Mouse (Mus musculus) gastrocnemius, adult 2 months (tissue): ENCODE measurements around the gene Clec10a. TPM values are rescaled to one million over a fixed set of nuclear protein-coding genes. Genes with fewer than 3 reads are reported as not detected.

ENCODE experiments used
- DNase-seq: peaks from one replicate; pipeline ENCODE4 v3.0.0; 2022
- H3K27ac ChIP-seq: fragments of 200-600 bp; 2 replicates; pipeline ENCODE4 v1.8.1; 2022; ENCODE audit warnings: mild to moderate bottlenecking
- H3K4me3 ChIP-seq: fragments of 200-600 bp; 2 replicates; pipeline ENCODE4 v1.8.1; 2022; ENCODE audit warnings: mild to moderate bottlenecking, moderate library complexity
- CTCF ChIP-seq: fragments of 200-600 bp; IDR thresholded peaks from 2 replicates; pipeline ENCODE4 v1.8.1; 2022; ENCODE audit warnings: antibody characterized with exemption, mild to moderate bottlenecking, moderate library complexity
- intact Hi-C: fragments of 180-260 bp; cut with DNase I; formaldehyde crosslinking; loops from one replicate; pipeline ENCODE4 v1.15.1; 2025
- total RNA-seq, 2 experiments: library from RNA; stranded (reverse); gene quantifications; 2 replicates each; pipeline ENCODE4 v1.2.3; 2021

Gene Clec10a
- total RNA-seq, 2 experiments from 2014 or later = 2.1 to 2.7 TPM

GRCm38 (mm10) chr11:70170291-70170690 lies 14.3 kb downstream of the Clec10a start:
- intact Hi-C loops = no loop called here
- no peak overlapping the region for H3K27ac ChIP-seq
- no peak for TF ChIP-seq CTCF
- DNase-seq = no peak
- no peak overlapping the region for H3K4me3 ChIP-seq

- intact Hi-C loops = no loop called here
- no peak for DNase-seq
These were observed 15.2 kb downstream of the Clec10a start for GRCm38 (mm10) chr11:70171181-70171580.

GRCm38 (mm10) chr11:70171847-70172246 lies 15.8 kb downstream of the Clec10a start:
- peak; percentile 55 for TF ChIP-seq CTCF
- intact Hi-C loops = no loop called here
- H3K27ac ChIP-seq = no peak overlapping the region
- H3K4me3 ChIP-seq = no peak overlapping the region
- no peak for DNase-seq

More at GRCm38 (mm10) chr11:70171181-70171580, 15.2 kb downstream of the Clec10a start:
- Histone ChIP-seq H3K4me3 (no peak overlapping the region), H3K27ac (no peak overlapping the region)
- TF ChIP-seq CTCF = no peak

- Histone ChIP-seq H3K4me3 (no peak overlapping the region), H3K27ac (no peak overlapping the region)
- peak; percentile 11; the same call in 1 of the 2 replicates for TF ChIP-seq CTCF
- intact Hi-C loops = no loop called here
- no peak for DNase-seq
These were observed 16.3 kb downstream of the Clec10a start for GRCm38 (mm10) chr11:70172298-70172697.

GRCm38 (mm10) chr11:70174491-70174890 lies 18.5 kb downstream of the Clec10a start:
- intact Hi-C loops = no loop called here
- DNase-seq = no peak
- H3K27ac ChIP-seq = no peak overlapping the region
- no peak for TF ChIP-seq CTCF
- no peak overlapping the region for H3K4me3 ChIP-seq

- no peak overlapping the region for H3K27ac ChIP-seq
- H3K4me3 ChIP-seq = no peak overlapping the region
- intact Hi-C loops = no loop called here
- peak; percentile 35 for TF ChIP-seq CTCF
- DNase-seq = no peak
These were observed 21.6 kb downstream of the Clec10a start for GRCm38 (mm10) chr11:70177647-70178046.

- Histone ChIP-seq H3K4me3 (no peak overlapping the region), H3K27ac (no peak overlapping the region)
- no peak for DNase-seq
- intact Hi-C loops = no loop called here
- no peak for TF ChIP-seq CTCF
These were observed 22.3 kb downstream of the Clec10a start for GRCm38 (mm10) chr11:70178311-70178710.

GRCm38 (mm10) chr11:70178756-70179155 lies 22.8 kb downstream of the Clec10a start:
- DNase-seq = no peak
- Histone ChIP-seq H3K4me3 (no peak overlapping the region), H3K27ac (no peak overlapping the region)
- intact Hi-C loops = no loop called here
- no peak for TF ChIP-seq CTCF

- intact Hi-C loops = no loop called here
- peak; percentile 52 for TF ChIP-seq CTCF
- no peak for DNase-seq
These were observed 23.4 kb downstream of the Clec10a start for GRCm38 (mm10) chr11:70179401-70179800.

GRCm38 (mm10) chr11:70180496-70180895 lies 24.5 kb downstream of the Clec10a start:
- H3K27ac ChIP-seq = no peak overlapping the region
- intact Hi-C loops = no loop called here
- no peak overlapping the region for H3K4me3 ChIP-seq
- no peak for DNase-seq
- no peak for TF ChIP-seq CTCF

More at GRCm38 (mm10) chr11:70179401-70179800, 23.4 kb downstream of the Clec10a start:
- no peak overlapping the region for H3K4me3 ChIP-seq
- no peak overlapping the region for H3K27ac ChIP-seq

GRCm38 (mm10) chr11:70185120-70185519 lies 29.1 kb downstream of the Clec10a start:
- DNase-seq = no peak
- Histone ChIP-seq H3K27ac (no peak overlapping the region), H3K4me3 (no peak overlapping the region)
- TF ChIP-seq CTCF = no peak
- intact Hi-C loops = no loop called here

GRCm38 (mm10) chr11:70189319-70190134 lies 33.5 kb downstream of the Clec10a start:
- H3K4me3 ChIP-seq = no peak overlapping the region
- intact Hi-C loops = no loop called here

GRCm38 (mm10) chr11:70191188-70191587 lies 35.2 kb downstream of the Clec10a start:
- H3K27ac ChIP-seq = no peak overlapping the region
- no peak for TF ChIP-seq CTCF
- no peak overlapping the region for H3K4me3 ChIP-seq
- intact Hi-C loops = no loop called here
- no peak for DNase-seq

More at GRCm38 (mm10) chr11:70189319-70190134, 33.5 kb downstream of the Clec10a start:
- H3K27ac ChIP-seq = no peak overlapping the region
- no peak for TF ChIP-seq CTCF
- no peak for DNase-seq

- TF ChIP-seq CTCF = no peak
These were observed 36.2 kb downstream of the Clec10a start for GRCm38 (mm10) chr11:70192157-70192556.

More at GRCm38 (mm10) chr11:70192157-70192556, 36.2 kb downstream of the Clec10a start:
- no peak for DNase-seq
- no peak overlapping the region for H3K4me3 ChIP-seq
- intact Hi-C loops = no loop called here
- no peak overlapping the region for H3K27ac ChIP-seq
